Mouse (Mus musculus): Measurements from ENCODE around the gene Txnrd2.

DNA sequence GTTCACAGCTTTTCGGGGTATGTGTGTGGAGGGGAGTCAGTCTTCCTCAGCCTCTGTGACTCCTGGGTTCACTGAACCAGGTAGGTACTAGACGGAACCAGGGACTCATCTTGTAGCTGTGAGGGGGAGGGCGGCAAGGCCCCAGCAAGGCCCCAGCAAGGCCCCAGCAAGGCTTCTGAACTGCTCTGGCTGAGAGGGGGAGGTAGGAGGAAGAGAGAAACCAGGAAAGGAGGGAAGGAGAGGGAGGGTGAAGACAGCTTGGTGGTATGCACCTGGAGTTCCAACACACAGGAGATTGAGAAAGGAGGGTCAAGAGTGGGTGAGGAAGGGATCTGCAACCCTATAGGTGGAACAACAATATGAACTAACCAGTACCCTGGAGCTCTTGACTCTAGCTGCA is 9.3 kb upstream of the Txnrd2 start:
- TF ChIP-seq CTCF (IDR thresholded peaks at IDR 0.05; ENCODE audit: insufficient read depth, low read depth, low read length) = no peak
- TF ChIP-seq POLR2A (IDR thresholded peaks at IDR 0.05; ENCODE audit: insufficient read depth, low read depth, low read length) = no peak

Data from olfactory bulb, adult 2 months (tissue).